Mouse (Mus musculus) neural tube, embryonic 12.5 days (tissue): ENCODE results near the gene Fam173a. TPM values are rescaled to one million over a fixed set of nuclear protein-coding genes. Genes with fewer than 3 reads are reported as not detected.
"Not testable (repeated sequence)": the region's sequence is repeated elsewhere in the genome, so short reads cannot be mapped to it uniquely, and the experiment has no call there.

ENCODE experiments used
- ATAC-seq: fragments of 200-750 bp; cut with Nextera tagmentation; 2 replicates; pipeline ENCODE4 v1.8.0; 2017; ENCODE audit warnings: low read depth, mild to moderate bottlenecking, moderate TSS enrichment, moderate library complexity; ENCODE audit not compliant: low FRiP score
- H3K27ac ChIP-seq: fragments of 300-500 bp; sonication (generic); 2 replicates; pipeline ENCODE4 v1.5.1; 2016
- H3K27me3 ChIP-seq: fragments of 300-500 bp; sonication (generic); replicated peaks from 2 replicates; pipeline ENCODE4 v1.6.1; 2016; ENCODE audit warnings: mild to moderate bottlenecking
- H3K36me3 ChIP-seq: fragments of 300-500 bp; sonication (generic); 2 replicates; pipeline ENCODE4 v1.6.1; 2016; ENCODE audit warnings: mild to moderate bottlenecking
- H3K4me1 ChIP-seq: fragments of 300-500 bp; sonication (generic); 2 replicates; pipeline ENCODE4 v1.6.1; 2016
- H3K4me2 ChIP-seq: fragments of 300-500 bp; sonication (generic); replicated peaks from 2 replicates; pipeline ENCODE4 v1.6.1; 2016; ENCODE audit warnings: mild to moderate bottlenecking
- H3K4me3 ChIP-seq: fragments of 300-500 bp; sonication (generic); 2 replicates; pipeline ENCODE4 v1.5.1; 2016
- H3K9ac ChIP-seq: fragments of 300-500 bp; sonication (generic); 2 replicates; pipeline ENCODE4 v1.6.1; 2016; ENCODE audit warnings: mild to moderate bottlenecking
- H3K9me3 ChIP-seq: fragments of 300-500 bp; sonication (generic); 2 replicates; pipeline ENCODE4 v1.6.1; 2016; ENCODE audit warnings: mild to moderate bottlenecking
- WGBS: fragments of 180-500 bp; shearing (Covaris S2); methylation state at CpG from one replicate; pipeline ENCODE4 v1.1.7; 2016; 5-methylcytosine and 5-hydroxymethylcytosine counted together
- polyA plus RNA-seq: library from polyadenylated mRNA; unstranded; fragments of >200 nt; fragmentation: Nextera tagmentation; extraction: Ambion mirVana; gene quantifications from 2 replicates; pipeline ENCODE4 v1.2.1, GENCODE M21; 2016

The Fam173a gene
- polyA plus RNA-seq, 1 experiment from 2014 or later, result 75.3 TPM

DNA sequence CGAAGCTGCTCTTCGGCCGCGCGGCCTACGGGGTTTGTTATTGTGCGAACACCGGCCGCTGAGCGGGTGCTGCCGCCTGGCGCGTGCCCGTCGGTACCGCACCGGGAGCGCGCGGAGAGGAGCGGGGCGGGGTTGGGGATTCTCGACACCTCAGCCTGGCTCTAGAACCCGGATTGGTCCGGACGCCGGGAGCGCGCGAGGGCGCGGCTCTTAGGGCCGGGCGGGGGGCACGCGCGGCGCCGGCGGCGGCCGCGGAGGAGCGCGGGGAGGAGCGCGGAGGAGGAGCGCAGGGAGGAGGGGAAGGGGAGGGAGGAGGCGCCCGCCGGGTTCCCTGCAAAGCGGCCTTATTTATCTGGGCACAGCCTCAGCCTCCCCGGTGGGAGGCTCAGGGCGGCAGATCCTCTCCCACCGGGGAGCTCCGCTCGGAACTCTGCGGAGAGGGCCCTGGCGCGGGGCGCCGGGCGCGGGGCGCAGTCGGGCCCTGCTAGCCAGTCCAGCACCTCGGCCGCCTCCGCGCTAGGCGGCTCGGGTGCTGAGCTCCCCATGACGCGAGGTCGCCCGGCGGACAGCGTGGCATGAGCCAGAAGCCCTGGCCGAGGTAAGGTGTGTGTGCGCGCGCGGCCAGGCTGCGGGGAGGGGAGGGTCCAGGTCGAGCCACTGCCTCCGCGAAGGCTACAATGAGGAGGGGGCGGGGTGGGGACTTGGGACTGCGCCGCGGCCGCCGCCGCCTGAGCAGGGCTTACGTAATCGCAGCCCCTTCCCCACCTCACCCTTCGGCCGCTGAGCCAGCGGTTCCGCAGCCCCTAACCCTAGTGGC is 16.3 kb upstream of the Fam173a start, which contains the start of gene Fbxl16:
Fbxl16 (plus strand) TSS at position 297 of the 817 bp plus-strand sequence.
- H3K27me3 ChIP-seq, result peaks cover 12% of the 10 kb centered on the region
- H3K4me1 ChIP-seq, result peaks cover 36% of the 10 kb centered on the region
- peak within 1 kb of the TSS; percentile 87 for H3K9ac ChIP-seq
- H3K4me2 ChIP-seq, result peak within 1 kb of the TSS; percentile 86
- ATAC-seq, result peak; percentile 80
- peaks cover 3% of the 10 kb centered on the region; the same call in 1 of the 2 replicates for H3K36me3 ChIP-seq
- WGBS, result under 1% methylated on average over 94 of the region's 100 CpGs
- peak within 1 kb of the TSS; percentile 90 for H3K27ac ChIP-seq
- H3K9me3 ChIP-seq, result no peaks in the 10 kb centered on the region
- H3K4me3 ChIP-seq, result peak within 1 kb of the TSS; percentile 77

DNA sequence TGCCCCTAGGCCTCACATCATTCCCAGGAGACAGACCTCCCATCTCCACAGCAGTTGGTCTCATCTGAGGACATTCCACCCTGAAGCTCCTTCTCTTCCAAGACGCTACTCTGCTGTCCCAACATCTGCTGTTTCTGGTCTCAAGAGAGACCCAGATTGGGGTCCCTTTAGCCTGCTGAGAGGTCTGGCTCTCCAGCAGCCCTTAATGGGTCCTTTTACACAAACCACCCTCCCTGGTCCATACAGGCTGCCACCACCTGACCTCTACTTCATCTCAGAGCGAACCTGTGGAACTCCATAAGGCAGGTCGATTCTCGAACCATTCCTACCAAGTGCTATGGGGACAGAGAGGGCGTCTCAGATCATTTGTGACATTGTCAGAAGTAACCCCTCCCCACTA is 15.3 kb upstream of the Fam173a start:
- peaks cover 3% of the 10 kb centered on the region; the same call in 1 of the 2 replicates for H3K36me3 ChIP-seq
- H3K27me3 ChIP-seq, result peaks cover 12% of the 10 kb centered on the region
- H3K4me2 ChIP-seq, result peak overlapping the region; percentile 86
- H3K4me1 ChIP-seq, result peaks cover 39% of the 10 kb centered on the region
- H3K4me3 ChIP-seq, result no peak overlapping the region
- H3K9me3 ChIP-seq, result no peaks in the 10 kb centered on the region
- peak overlapping the region; percentile 90; the same call in 1 of the 2 replicates for H3K27ac ChIP-seq
- H3K9ac ChIP-seq, result peak overlapping the region; percentile 87; the same call in 1 of the 2 replicates
- 34% methylated on average over 5 of the region's 5 CpGs for WGBS
- no peak for ATAC-seq

DNA sequence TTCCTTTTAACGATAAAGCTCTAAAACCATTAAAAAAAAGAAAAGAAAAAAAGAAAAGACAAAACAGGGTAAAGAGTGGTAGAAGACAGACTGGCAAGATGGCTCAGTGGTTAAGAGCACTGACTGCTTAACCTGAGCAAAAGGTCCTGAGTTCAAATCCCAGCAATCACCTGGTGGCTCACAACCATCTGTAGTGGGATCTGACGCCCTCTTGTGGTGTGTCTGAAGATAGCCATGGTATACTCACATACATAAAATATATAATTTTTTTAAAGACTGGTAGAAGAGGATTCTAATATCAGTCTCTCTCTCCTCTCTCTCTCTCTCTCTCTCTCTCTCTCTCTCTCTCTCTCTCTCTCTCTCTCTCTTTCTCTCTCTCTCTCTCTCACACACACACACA is 14.8 kb upstream of the Fam173a start:
- H3K36me3 ChIP-seq, H3K27ac ChIP-seq, H3K9me3 ChIP-seq, H3K4me2 ChIP-seq, ATAC-seq, H3K9ac ChIP-seq, H3K4me3 ChIP-seq: not testable (repeated sequence)
- 54% methylated on average over 2 of the region's 2 CpGs for WGBS
- H3K27me3 ChIP-seq, result peaks cover 12% of the 10 kb centered on the region
- peaks cover 39% of the 10 kb centered on the region for H3K4me1 ChIP-seq

DNA sequence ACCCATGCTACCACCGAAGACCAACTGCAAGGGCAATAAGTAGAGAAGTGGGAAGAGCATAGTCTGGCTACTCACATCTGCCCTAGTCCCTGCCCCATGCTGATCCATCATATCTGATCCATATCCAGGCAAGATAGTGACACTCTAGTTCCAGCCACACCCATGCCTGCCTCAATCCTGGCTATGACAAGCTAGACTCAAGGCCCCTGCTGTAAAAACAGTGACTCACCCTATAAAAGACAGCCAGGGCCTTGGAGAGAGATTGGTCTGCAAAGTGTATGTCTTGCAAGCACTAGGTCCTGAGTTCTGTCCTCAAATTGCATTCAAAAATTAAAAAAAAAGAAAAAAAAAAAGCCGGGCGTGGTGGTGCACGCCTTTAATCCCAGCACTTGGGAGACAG is 13.8 kb upstream of the Fam173a start:
- Histone ChIP-seq H3K36me3 (no peaks in the 10 kb centered on the region), H3K4me3 (no peak overlapping the region), H3K9ac (no peak overlapping the region), H3K4me1 (peaks cover 44% of the 10 kb centered on the region), H3K27ac (no peak overlapping the region), H3K9me3 (no peaks in the 10 kb centered on the region), H3K4me2 (no peak overlapping the region), H3K27me3 (peaks cover 9% of the 10 kb centered on the region)
- WGBS, result 71% methylated on average over 4 of the region's 4 CpGs
- no peak for ATAC-seq

DNA sequence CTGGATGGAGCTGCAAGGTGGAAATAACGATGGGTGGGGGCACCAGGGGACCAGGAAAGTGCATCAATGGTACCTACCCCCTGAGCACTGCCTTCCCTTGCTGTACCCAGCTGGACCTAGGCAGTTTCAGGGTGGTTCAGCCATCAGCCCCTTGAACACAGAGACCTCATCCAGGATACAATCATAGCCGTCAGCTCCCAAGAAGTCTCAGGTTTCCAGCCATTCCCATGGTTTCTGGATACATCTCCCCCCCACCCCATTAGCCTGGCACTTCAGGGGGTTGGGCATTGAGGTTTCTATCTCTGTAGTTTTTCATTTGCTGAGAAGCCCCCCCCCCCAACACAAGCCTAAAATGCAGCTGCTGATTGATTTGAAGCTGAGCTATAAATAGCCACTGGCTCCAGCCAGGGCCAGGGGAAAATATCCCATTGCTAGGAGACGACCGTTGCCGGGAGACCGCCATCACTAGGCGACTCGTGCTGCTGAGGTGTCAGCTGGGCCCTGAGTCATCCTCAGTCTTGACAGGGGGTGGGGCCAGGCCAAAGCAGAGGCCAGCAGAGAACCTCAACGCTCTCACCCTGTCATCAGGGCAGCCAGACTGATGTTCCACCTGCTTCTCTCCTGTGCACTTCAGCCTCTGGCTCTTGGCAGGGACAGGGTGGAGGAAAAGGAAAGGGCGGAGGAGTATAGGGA is 10.3 kb upstream of the Fam173a start:
- Histone ChIP-seq H3K9ac (0 out of 2 replicates have a peak overlapping the region, but pooled peaks have one; percentile 26), H3K4me1 (peaks cover 20% of the 10 kb centered on the region), H3K27ac (peak overlapping the region; percentile 77), H3K27me3 (no peaks in the 10 kb centered on the region), H3K9me3 (no peaks in the 10 kb centered on the region), H3K36me3 (no peaks in the 10 kb centered on the region), H3K4me3 (no peak overlapping the region), H3K4me2 (peak overlapping the region; percentile 41)
- ATAC-seq, result peak; percentile 93
- WGBS, result 8% methylated on average over 10 of the region's 10 CpGs

DNA sequence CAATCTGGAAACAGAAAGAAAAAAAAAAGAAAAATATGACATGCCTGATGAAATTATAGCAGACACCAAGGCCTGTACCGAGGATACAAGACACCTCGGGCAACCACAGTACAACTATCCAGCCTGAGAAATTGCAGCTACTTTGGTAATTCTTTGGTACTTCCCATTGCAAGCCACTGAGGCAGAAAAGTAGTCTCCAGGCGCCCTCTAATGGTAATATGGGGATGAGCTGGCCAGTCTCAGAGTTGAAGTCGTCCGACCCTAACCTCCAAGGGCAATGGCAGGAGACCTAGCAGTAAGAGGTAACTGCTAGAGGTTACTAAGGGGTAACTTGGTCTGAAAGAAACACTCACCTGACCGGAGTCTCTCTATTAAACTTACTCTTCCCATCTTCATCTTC is 8.3 kb upstream of the Fam173a start:
- H3K9ac ChIP-seq, result no peak overlapping the region
- H3K36me3 ChIP-seq, result no peaks in the 10 kb centered on the region
- no peak for ATAC-seq
- H3K9me3 ChIP-seq, result no peaks in the 10 kb centered on the region
- 9% methylated on average over 6 of the region's 6 CpGs for WGBS
- H3K4me3 ChIP-seq, result no peak overlapping the region
- H3K27me3 ChIP-seq, result no peaks in the 10 kb centered on the region
- H3K4me1 ChIP-seq, result peaks cover 32% of the 10 kb centered on the region
- H3K4me2 ChIP-seq, result no peak overlapping the region
- H3K27ac ChIP-seq, result no peak overlapping the region

DNA sequence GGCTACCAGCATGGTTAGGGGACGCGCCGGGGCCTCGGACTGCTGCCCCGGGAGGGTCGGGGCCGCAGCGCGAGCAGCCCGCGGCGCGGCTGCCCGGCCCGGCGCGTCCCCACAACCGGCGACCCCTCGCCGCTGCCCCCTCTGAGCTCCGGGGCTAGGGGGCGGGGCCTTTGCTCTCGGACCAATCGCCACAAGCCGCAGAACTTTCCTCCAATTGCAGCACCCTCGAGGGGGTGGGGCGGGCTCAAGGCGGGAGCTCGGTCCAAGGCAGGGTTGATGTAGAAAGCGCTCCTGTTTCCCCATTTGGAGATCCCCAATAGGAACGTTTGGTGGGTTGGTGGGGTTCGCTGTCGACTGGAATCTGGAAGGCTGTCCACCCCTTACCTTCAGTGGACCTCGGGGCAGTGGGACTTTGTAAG is 4.3 kb upstream of the Fam173a start, which contains the start of gene Metrn:
Metrn (minus strand) TSS at position 186 of the 419 bp plus-strand sequence.
- ATAC-seq, result peak; percentile 44; the same call in 1 of the 2 replicates
- Histone ChIP-seq H3K4me2 (peak within 1 kb of the TSS; percentile 95), H3K4me3 (peak within 1 kb of the TSS; percentile 80), H3K27ac (peak within 1 kb of the TSS; percentile 47), H3K9ac (peak within 1 kb of the TSS; percentile 72), H3K27me3 (no peaks in the 10 kb centered on the region), H3K4me1 (peaks cover 49% of the 10 kb centered on the region), H3K36me3 (no peaks in the 10 kb centered on the region), H3K9me3 (no peaks in the 10 kb centered on the region)
- WGBS, result under 1% methylated on average over 35 of the region's 35 CpGs

DNA sequence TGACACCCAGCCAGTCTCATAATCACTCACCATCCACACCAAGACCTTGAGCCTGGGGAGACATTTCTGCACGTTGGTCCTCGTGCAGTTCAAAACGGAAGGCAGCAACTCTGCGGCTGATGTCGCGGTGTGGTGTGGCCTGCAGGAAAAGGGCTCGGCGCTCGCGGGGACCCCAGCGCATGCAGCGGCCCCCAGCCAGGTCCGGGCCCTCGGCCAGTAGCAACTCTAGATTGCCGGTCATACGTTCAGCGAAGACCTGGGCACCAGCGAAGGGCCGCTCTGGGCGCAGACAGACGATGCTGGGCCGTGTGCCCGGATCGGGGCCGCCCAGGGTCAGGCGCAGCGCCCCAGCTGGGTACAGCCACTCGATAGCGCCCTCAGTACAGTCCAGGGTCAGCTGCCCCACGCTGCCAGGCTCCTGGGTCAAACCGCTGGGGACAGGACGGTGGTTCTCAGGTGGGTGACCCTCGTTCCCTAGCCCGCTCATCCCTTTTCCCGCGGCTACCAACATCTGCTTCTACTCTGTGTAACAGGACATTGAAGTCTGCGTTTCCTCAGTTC is 3.6 kb upstream of the Fam173a start:
- Histone ChIP-seq H3K27me3 (no peaks in the 10 kb centered on the region), H3K9me3 (no peaks in the 10 kb centered on the region), H3K4me3 (peak overlapping the region; percentile 80), H3K27ac (peak overlapping the region; percentile 47), H3K4me1 (peaks cover 52% of the 10 kb centered on the region), H3K4me2 (peak overlapping the region; percentile 95), H3K36me3 (no peaks in the 10 kb centered on the region), H3K9ac (peak overlapping the region; percentile 72)
- ATAC-seq, result 0 out of 2 replicates have a peak, but pooled peaks have one; percentile 5
- WGBS, result under 1% methylated on average over 37 of the region's 37 CpGs

DNA sequence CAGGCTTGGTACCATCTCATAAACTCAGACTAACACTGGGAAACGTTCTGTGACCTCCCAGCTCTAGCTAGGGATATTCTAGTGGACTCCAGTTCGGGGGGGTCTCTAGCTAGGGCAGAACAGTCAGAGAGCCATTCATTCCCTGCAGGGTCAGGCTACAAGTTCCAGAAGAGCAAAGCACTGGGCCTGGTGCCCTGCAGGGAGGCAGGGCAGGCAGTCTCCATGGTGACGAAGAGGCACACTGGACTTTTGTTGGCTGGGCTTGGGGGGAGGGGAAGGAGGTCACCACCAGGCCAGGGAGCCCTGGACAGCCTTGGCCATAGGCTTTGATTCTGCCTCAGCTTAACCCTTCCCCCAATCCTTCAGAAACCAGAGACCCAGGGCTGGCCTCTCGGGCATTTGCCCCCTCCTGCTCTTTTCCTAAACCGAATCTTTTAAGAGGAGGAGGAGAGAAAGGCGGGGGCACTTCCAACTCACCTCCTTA is 3.0 kb upstream of the Fam173a start, which contains the start of gene AC134908.4:
AC134908.4 (minus strand) TSS at position 51 of the 484 bp plus-strand sequence.
- Histone ChIP-seq H3K27me3 (no peaks in the 10 kb centered on the region), H3K4me3 (peak within 1 kb of the TSS; percentile 80), H3K4me1 (peaks cover 59% of the 10 kb centered on the region), H3K9ac (peak within 1 kb of the TSS; percentile 72), H3K36me3 (no peaks in the 10 kb centered on the region), H3K27ac (peak within 1 kb of the TSS; percentile 47), H3K4me2 (peak within 1 kb of the TSS; percentile 95), H3K9me3 (no peaks in the 10 kb centered on the region)
- under 1% methylated on average over 6 of the region's 6 CpGs for WGBS
- ATAC-seq, result no peak

DNA sequence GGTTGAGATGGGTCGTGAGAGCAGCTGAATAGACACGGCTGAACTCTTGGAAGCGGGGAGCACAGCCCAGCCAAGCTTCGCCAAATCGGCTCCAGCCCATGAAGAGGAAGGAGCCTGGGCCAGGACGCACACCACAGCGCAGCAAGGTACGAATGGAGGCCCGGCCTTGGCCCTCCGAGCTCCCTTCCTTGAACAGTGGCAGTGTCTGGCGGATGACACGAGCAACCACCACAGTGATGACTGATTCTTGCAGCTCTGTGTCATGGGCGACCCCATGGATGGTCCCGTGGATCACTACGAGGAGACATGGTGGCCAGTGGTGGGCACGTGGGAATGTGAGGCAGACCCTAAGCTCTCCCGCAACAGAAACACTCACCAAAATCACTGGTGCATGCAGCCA is 2.3 kb upstream of the Fam173a start:
- H3K27me3 ChIP-seq, result no peaks in the 10 kb centered on the region
- H3K27ac ChIP-seq, result peak overlapping the region; percentile 34
- H3K9ac ChIP-seq, result peak overlapping the region; percentile 72
- peaks cover 62% of the 10 kb centered on the region for H3K4me1 ChIP-seq
- H3K9me3 ChIP-seq, result no peaks in the 10 kb centered on the region
- H3K4me3 ChIP-seq, result peak overlapping the region; percentile 80
- WGBS, result 49% methylated on average over 17 of the region's 17 CpGs
- H3K4me2 ChIP-seq, result peak overlapping the region; percentile 95
- H3K36me3 ChIP-seq, result no peaks in the 10 kb centered on the region
- ATAC-seq, result no peak

DNA sequence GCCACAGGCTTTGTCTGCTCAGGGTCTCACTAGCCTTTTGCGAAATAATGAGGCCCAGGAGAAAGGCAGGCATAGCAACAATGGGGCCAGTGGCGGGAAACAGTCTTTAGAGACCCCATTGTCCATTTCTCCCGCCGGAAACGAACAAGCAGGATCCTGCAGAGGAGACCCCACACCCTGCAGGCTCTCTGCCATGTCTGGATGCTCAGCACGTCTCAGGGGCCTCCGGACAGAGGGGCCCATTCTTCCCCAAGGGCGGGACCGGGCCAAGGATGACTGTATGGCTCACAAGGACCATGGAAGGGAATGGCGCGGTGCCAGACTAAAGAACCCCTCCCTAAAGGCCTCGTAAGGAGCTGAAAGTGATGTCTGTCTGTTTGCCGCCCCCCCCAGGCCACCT is 1.5 kb upstream of the Fam173a start:
- Histone ChIP-seq H3K9ac (peak overlapping the region; percentile 72; the same call in 1 of the 2 replicates), H3K9me3 (no peaks in the 10 kb centered on the region), H3K4me2 (peak overlapping the region; percentile 95), H3K27ac (peak overlapping the region; percentile 33; the same call in 1 of the 2 replicates), H3K36me3 (peaks cover 7% of the 10 kb centered on the region), H3K27me3 (no peaks in the 10 kb centered on the region), H3K4me3 (no peak overlapping the region), H3K4me1 (peaks cover 62% of the 10 kb centered on the region)
- 21% methylated on average over 13 of the region's 13 CpGs for WGBS
- no peak for ATAC-seq
